Mouse (Mus musculus): ENCODE data around the gene Csrnp1. TPM values are rescaled to one million over a fixed set of nuclear protein-coding genes. Genes with fewer than 3 reads are reported as not detected.
A peak's percentile ranks its signal among the peaks of the same experiment; 100 is the strongest.

Gene Csrnp1
- total and polyA plus RNA-seq, 2 experiments, result 9.2 to 9.7 TPM

DNA sequence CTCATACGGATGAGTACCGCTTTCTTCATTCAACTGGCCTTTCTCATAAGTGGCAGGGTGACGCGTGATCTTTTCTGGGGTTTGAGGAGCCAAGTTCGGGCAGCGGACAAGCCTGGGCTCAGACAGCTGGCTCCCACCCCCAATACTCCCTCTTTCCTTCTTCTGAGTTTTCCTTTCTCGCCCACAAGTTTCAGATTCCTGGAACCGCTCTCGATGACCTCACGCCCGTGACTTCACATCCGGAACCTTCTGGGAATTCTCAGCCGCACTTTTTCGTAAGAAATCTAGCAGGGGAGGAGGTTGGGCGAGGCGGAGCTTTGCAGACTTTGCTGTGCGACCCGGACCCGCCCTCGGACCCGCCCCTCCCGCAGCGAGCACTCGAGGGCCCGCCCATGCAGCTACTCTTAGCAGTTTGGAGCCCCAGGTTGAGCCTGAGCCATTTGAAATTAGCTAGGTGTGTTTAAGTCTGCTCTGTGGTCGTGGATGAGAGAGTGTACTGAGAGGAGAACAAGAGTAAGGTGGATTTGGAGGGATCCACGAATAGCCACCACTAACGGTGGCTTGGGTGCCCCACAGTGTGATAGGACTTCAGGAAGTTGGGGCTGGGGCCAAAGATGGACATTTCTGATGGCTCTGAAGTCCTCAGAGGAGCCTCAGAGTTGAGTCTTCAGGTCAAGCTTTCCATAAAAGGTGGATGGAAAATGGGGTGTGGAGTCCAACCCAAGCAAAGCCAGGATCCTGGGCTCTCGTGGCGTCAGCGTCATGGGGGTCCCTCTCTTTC, 17.7 kb upstream of the Csrnp1 start:
- peak; percentile 86 for DNase-seq (ENCODE audit: extremely low read depth, low read depth, low spot score)
- H3K27me3 ChIP-seq (ENCODE audit: control insufficient read depth, insufficient read depth, low read length), result no peaks in the 10 kb centered on the region
- H3K27ac ChIP-seq (replicated peaks; ENCODE audit: insufficient read depth, low read depth, low read length), result peak overlapping the region; percentile 95
- H3K79me2 ChIP-seq (ENCODE audit: control insufficient read depth, insufficient read depth, low read length), result no peaks in the 10 kb centered on the region
- H3K9ac ChIP-seq (ENCODE audit: low read depth, low read length), result peak overlapping the region; percentile 79
- H3K4me1 ChIP-seq (ENCODE audit: control insufficient read depth, insufficient read depth, low read length), result peaks cover 16% of the 10 kb centered on the region
- no peaks in the 10 kb centered on the region for H3K36me3 ChIP-seq (ENCODE audit: control insufficient read depth, insufficient read depth, low read length)
- H3K4me3 ChIP-seq (ENCODE audit: insufficient read depth, low read depth, low read length), result peak overlapping the region; percentile 70
- 9% methylated on average over 31 of the region's 31 CpGs for WGBS
- TF ChIP-seq CTCF (IDR thresholded peaks at IDR 0.05; ENCODE audit: low read depth, low read length), result no peak
- TF ChIP-seq POLR2A (IDR thresholded peaks at IDR 0.05; ENCODE audit: extremely low read depth, insufficient read depth, low read length), result 0 out of 2 replicates have a peak, but pooled peaks have one; percentile 19

DNA sequence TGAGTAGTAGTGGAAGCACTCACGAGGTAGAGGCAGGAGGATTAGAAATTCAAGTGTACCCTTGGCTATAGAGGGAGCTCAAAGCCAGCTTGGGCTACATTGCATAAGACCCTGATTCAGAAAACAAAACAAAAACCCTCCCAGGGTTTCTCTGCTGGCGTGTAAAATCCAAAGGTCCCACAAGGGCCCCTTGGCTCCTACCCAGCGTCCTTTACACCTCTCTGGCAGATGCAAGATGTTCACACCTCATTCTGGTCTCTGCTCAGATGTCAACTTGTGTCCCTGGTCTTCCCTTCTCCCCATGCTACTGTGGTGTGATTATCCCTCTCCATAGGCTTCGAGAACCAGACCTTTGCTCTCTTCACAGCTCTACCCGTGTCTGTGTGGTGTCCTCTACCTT, 16.3 kb upstream of the Csrnp1 start:
- peak; percentile 47 for DNase-seq (ENCODE audit: extremely low read depth, low read depth, low spot score)
- H3K36me3 ChIP-seq (ENCODE audit: control insufficient read depth, insufficient read depth, low read length), result no peaks in the 10 kb centered on the region
- no peak overlapping the region for H3K4me3 ChIP-seq (ENCODE audit: insufficient read depth, low read depth, low read length)
- H3K27me3 ChIP-seq (ENCODE audit: control insufficient read depth, insufficient read depth, low read length), result no peaks in the 10 kb centered on the region
- WGBS, result 46% methylated on average over 5 of the region's 5 CpGs
- no peak overlapping the region for H3K9ac ChIP-seq (ENCODE audit: low read depth, low read length)
- no peaks in the 10 kb centered on the region for H3K79me2 ChIP-seq (ENCODE audit: control insufficient read depth, insufficient read depth, low read length)
- 0 out of 2 replicates have a peak overlapping the region, but pooled peaks have one; percentile 1 for H3K27ac ChIP-seq (replicated peaks; ENCODE audit: insufficient read depth, low read depth, low read length)
- H3K4me1 ChIP-seq (ENCODE audit: control insufficient read depth, insufficient read depth, low read length), result peaks cover 16% of the 10 kb centered on the region
- TF ChIP-seq POLR2A (IDR thresholded peaks at IDR 0.05; ENCODE audit: extremely low read depth, insufficient read depth, low read length), result no peak

DNA sequence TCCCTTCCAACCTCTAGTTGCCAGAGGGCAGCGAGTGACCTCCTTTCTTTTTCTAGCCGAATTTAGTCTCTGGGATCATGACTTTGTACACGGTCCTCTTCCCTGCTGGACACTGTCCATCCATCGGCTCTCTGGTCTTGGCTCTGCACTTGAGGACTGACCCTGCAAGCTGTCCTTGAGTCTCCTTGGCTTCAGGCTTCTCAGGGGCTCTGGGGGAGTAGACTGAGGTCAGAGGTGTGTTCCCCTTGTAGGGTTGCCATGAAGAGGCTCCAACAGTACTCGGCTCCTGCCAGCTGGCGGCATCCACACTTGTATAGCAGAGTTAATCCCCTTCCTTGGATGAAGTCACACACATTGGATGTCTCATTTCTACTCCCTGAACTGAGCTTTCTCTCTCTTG, 15.2 kb upstream of the Csrnp1 start:
- Histone ChIP-seq H3K79me2 (ENCODE audit: control insufficient read depth, insufficient read depth, low read length) (no peaks in the 10 kb centered on the region), H3K36me3 (ENCODE audit: control insufficient read depth, insufficient read depth, low read length) (no peaks in the 10 kb centered on the region), H3K9ac (ENCODE audit: low read depth, low read length) (no peak overlapping the region), H3K4me3 (ENCODE audit: insufficient read depth, low read depth, low read length) (no peak overlapping the region), H3K4me1 (ENCODE audit: control insufficient read depth, insufficient read depth, low read length) (peaks cover 16% of the 10 kb centered on the region), H3K27ac (replicated peaks; ENCODE audit: insufficient read depth, low read depth, low read length) (no peak overlapping the region), H3K27me3 (ENCODE audit: control insufficient read depth, insufficient read depth, low read length) (no peaks in the 10 kb centered on the region)
- DNase-seq (ENCODE audit: extremely low read depth, low read depth, low spot score), result no peak
- TF ChIP-seq CTCF (IDR thresholded peaks at IDR 0.05; ENCODE audit: low read depth, low read length) (no peak), POLR2A (IDR thresholded peaks at IDR 0.05; ENCODE audit: extremely low read depth, insufficient read depth, low read length) (no peak)
- 57% methylated on average over 6 of the region's 6 CpGs for WGBS

DNA sequence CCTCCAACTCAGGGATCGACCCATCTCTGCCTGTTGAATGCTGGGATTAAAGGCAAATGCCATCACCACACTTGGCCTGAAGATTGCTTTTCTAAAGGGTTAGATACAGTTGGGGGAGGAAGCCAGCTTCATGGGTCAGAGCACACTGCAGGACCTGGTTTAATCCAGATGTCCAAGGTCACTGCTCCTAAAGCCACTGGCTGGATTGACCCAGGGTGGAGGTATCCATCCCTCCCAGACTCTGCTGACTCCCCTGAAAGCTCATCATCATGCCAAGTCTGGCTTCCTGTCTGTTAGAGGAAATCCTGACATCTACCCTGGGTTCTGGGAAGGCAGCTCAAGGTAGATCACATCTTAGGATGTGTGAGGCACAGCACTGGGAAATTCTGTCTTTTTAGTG, 14.3 kb upstream of the Csrnp1 start:
- no peak for TF ChIP-seq POLR2A (IDR thresholded peaks at IDR 0.05; ENCODE audit: extremely low read depth, insufficient read depth, low read length)
- TF ChIP-seq CTCF (IDR thresholded peaks at IDR 0.05; ENCODE audit: low read depth, low read length), result no peak
- H3K4me1 ChIP-seq (ENCODE audit: control insufficient read depth, insufficient read depth, low read length), result peaks cover 16% of the 10 kb centered on the region
- 62% methylated on average over 1 of the region's 1 CpGs for WGBS
- no peak overlapping the region for H3K27ac ChIP-seq (replicated peaks; ENCODE audit: insufficient read depth, low read depth, low read length)
- DNase-seq (ENCODE audit: extremely low read depth, low read depth, low spot score), result no peak
- H3K79me2 ChIP-seq (ENCODE audit: control insufficient read depth, insufficient read depth, low read length), result no peaks in the 10 kb centered on the region
- H3K9ac ChIP-seq (ENCODE audit: low read depth, low read length), result no peak overlapping the region
- H3K27me3 ChIP-seq (ENCODE audit: control insufficient read depth, insufficient read depth, low read length), result no peaks in the 10 kb centered on the region
- no peak overlapping the region for H3K4me3 ChIP-seq (ENCODE audit: insufficient read depth, low read depth, low read length)
- no peaks in the 10 kb centered on the region for H3K36me3 ChIP-seq (ENCODE audit: control insufficient read depth, insufficient read depth, low read length)

DNA sequence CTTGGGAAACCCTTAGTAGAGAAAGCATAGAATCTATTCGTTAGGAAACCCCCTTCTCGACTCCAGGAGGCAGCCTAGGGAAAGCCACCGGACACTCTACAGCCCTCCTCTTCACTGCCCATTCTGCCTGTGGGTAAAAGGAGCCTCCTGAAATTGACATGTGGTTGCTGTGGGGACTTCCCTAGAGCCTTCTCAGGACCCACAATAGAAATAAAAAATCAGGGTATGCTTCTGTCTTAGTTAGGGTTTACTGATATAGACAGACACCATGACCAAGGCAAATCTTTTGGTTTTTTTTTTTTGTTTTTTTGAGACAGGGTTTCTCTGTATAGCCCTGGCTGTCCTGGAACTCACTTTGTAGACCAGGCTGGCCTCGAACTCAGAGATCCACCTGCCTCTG, 11.6 kb upstream of the Csrnp1 start:
- Histone ChIP-seq H3K9ac (ENCODE audit: low read depth, low read length) (no peak overlapping the region), H3K27ac (replicated peaks; ENCODE audit: insufficient read depth, low read depth, low read length) (no peak overlapping the region), H3K4me1 (ENCODE audit: control insufficient read depth, insufficient read depth, low read length) (peaks cover 10% of the 10 kb centered on the region; the same call in 1 of the 2 replicates), H3K79me2 (ENCODE audit: control insufficient read depth, insufficient read depth, low read length) (no peaks in the 10 kb centered on the region), H3K27me3 (ENCODE audit: control insufficient read depth, insufficient read depth, low read length) (no peaks in the 10 kb centered on the region), H3K36me3 (ENCODE audit: control insufficient read depth, insufficient read depth, low read length) (no peaks in the 10 kb centered on the region), H3K4me3 (ENCODE audit: insufficient read depth, low read depth, low read length) (no peak overlapping the region)
- 85% methylated on average over 4 of the region's 4 CpGs for WGBS
- TF ChIP-seq POLR2A (IDR thresholded peaks at IDR 0.05; ENCODE audit: extremely low read depth, insufficient read depth, low read length) (no peak), CTCF (IDR thresholded peaks at IDR 0.05; ENCODE audit: low read depth, low read length) (no peak)
- no peak for DNase-seq (ENCODE audit: extremely low read depth, low read depth, low spot score)

DNA sequence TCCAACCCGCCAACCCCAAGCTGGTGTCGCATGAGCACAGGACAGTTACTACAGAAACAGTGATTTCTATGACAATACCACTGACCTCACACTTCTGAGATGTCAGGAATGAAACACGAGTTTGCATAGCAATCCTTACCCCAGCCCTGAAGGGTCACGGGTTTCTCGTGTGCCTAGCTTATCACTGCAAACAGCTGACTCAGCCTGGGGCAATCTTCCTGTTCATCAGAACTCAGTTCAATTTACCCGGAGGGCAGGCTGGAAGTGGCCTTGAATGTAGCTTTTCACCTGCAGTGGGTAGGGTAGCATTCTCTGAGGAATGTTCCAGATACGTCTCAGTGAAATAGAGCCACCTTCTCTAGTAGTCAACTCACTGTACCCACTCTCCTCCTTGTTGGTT, 9.7 kb upstream of the Csrnp1 start:
- Histone ChIP-seq H3K27ac (replicated peaks; ENCODE audit: insufficient read depth, low read depth, low read length) (no peak overlapping the region), H3K36me3 (ENCODE audit: control insufficient read depth, insufficient read depth, low read length) (no peaks in the 10 kb centered on the region), H3K79me2 (ENCODE audit: control insufficient read depth, insufficient read depth, low read length) (no peaks in the 10 kb centered on the region), H3K4me3 (ENCODE audit: insufficient read depth, low read depth, low read length) (no peak overlapping the region), H3K27me3 (ENCODE audit: control insufficient read depth, insufficient read depth, low read length) (no peaks in the 10 kb centered on the region), H3K9ac (ENCODE audit: low read depth, low read length) (no peak overlapping the region), H3K4me1 (ENCODE audit: control insufficient read depth, insufficient read depth, low read length) (0 out of 2 replicates have a peak, but pooled peaks cover 5% of the 10 kb centered on the region)
- 75% methylated on average over 7 of the region's 7 CpGs for WGBS
- DNase-seq (ENCODE audit: extremely low read depth, low read depth, low spot score), result no peak
- TF ChIP-seq CTCF (IDR thresholded peaks at IDR 0.05; ENCODE audit: low read depth, low read length) (no peak), POLR2A (IDR thresholded peaks at IDR 0.05; ENCODE audit: extremely low read depth, insufficient read depth, low read length) (no peak)

Measured in liver, adult 2 months (tissue).